Mouse (Mus musculus): ENCODE measurements around the gene Pik3ip1.

Pik3ip1 gene

GRCm38 (mm10) chr11:3337173-3337955, 7.2 kb downstream of the Pik3ip1 start:
- WGBS = 19% methylated on average over 12 of the region's 12 CpGs

- 47% methylated on average over 5 of the region's 5 CpGs for WGBS
Measured at GRCm38 (mm10) chr11:3337961-3338360, 7.8 kb downstream of the Pik3ip1 start.

- 78% methylated on average over 5 of the region's 5 CpGs for WGBS
Measured at GRCm38 (mm10) chr11:3341476-3341875, 11.3 kb downstream of the Pik3ip1 start.

GRCm38 (mm10) chr11:3344916-3345315, 14.7 kb downstream of the Pik3ip1 start:
- 84% methylated on average over 3 of the region's 3 CpGs for WGBS

GRCm38 (mm10) chr11:3346351-3346750, 16.1 kb downstream of the Pik3ip1 start:
- 95% methylated on average over 7 of the region's 7 CpGs for WGBS

GRCm38 (mm10) chr11:3347091-3347834, 17.1 kb downstream of the Pik3ip1 start:
- WGBS = 64% methylated on average over 12 of the region's 12 CpGs

- WGBS = 50% methylated on average over 6 of the region's 6 CpGs
Measured at GRCm38 (mm10) chr11:3348576-3349342, 18.6 kb downstream of the Pik3ip1 start.

GRCm38 (mm10) chr11:3349343-3349695, 19.1 kb downstream of the Pik3ip1 start:
- 84% methylated on average over 4 of the region's 4 CpGs for WGBS

GRCm38 (mm10) chr11:3352131-3352530, 21.9 kb downstream of the Pik3ip1 start:
- 88% methylated on average over 9 of the region's 9 CpGs for WGBS

GRCm38 (mm10) chr11:3352990-3353585, 22.9 kb downstream of the Pik3ip1 start:
- 62% methylated on average over 18 of the region's 18 CpGs for WGBS

- WGBS = 75% methylated on average over 3 of the region's 3 CpGs
Measured at GRCm38 (mm10) chr11:3362854-3363253, 32.7 kb downstream of the Pik3ip1 start.

- 74% methylated on average over 7 of the region's 7 CpGs for WGBS
Measured at GRCm38 (mm10) chr11:3366411-3366810, 36.2 kb downstream of the Pik3ip1 start.

- 70% methylated on average over 7 of the region's 7 CpGs for WGBS
Measured at GRCm38 (mm10) chr11:3368983-3369382, 38.8 kb downstream of the Pik3ip1 start.

GRCm38 (mm10) chr11:3369449-3369848, 39.2 kb downstream of the Pik3ip1 start:
- WGBS = 81% methylated on average over 5 of the region's 5 CpGs

GRCm38 (mm10) chr11:3370162-3370561, 40.0 kb downstream of the Pik3ip1 start:
- 51% methylated on average over 2 of the region's 2 CpGs for WGBS

GRCm38 (mm10) chr11:3370928-3371598, 40.9 kb downstream of the Pik3ip1 start:
- 2% methylated on average over 27 of the region's 27 CpGs for WGBS

GRCm38 (mm10) chr11:3371599-3372295, 41.5 kb downstream of the Pik3ip1 start:
- WGBS = 26% methylated on average over 7 of the region's 7 CpGs

- WGBS = 43% methylated on average over 7 of the region's 7 CpGs
Measured at GRCm38 (mm10) chr11:3373591-3374292, 43.5 kb downstream of the Pik3ip1 start.

GRCm38 (mm10) chr11:3374293-3374645, 44.1 kb downstream of the Pik3ip1 start:
- 51% methylated on average over 7 of the region's 7 CpGs for WGBS

GRCm38 (mm10) chr11:3374741-3375140, 44.5 kb downstream of the Pik3ip1 start:
- 81% methylated on average over 12 of the region's 12 CpGs for WGBS

Data from cerebral cortex, adult 2 months (tissue).